ENCODE assay signal across 23 mouse cellular contexts in the genomic region with DNA sequence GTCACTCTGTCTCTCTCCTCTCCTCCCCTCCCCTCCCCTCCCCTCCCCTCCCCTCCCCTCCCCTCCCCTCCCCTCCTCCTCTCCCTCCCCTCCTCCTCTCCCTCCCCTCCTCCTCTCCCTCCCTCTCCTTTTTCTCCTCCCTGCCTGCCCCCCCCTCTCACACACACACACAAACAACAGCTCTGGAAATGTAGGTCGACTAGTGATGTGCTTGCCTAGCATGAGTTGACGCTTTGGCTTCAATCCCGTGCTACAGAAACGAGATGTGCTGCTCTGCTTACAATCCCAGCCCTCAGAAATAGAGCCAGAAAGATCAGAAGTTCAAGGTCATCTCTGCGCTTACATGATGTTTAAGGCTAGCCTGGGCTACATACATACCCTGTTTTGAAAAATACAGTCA.
A peak's percentile ranks its signal among the peaks of the same experiment; 100 is the strongest.
DNase-seq lines count a peak whose midpoint lies in the region; ATAC-seq and TF ChIP-seq lines count a peak whose summit lies in the region.
"Had no signal": no experiment of that assay in that cellular context is flagged by ENCODE, and none has a peak within 500 bp of the region (broad histone marks: within the 10 kb centered on the region; RNA-seq: fewer than 3 reads in every experiment).

No protein-coding gene starts in this region.

- intact Hi-C loops in left cerebral cortex, postnatal 25 days (cut with DNase I), result no loop called here

- no peaks in the 10 kb centered on the region for H3K9me3 ChIP-seq in hindbrain, postnatal 0 days (ENCODE audit: low read length)
- H3K9me3 ChIP-seq in hindbrain, embryonic 16.5 days (ENCODE audit: control insufficient read depth, low read length), result no peaks in the 10 kb centered on the region
- H3K9me3 ChIP-seq: forebrain, embryonic 10.5 days; forebrain, embryonic 13.5 days; heart, embryonic 12.5 days; heart, embryonic 15.5 days; hindbrain, embryonic 10.5 days; hindbrain, embryonic 13.5 days had no signal

- H3K4me3 ChIP-seq in hindbrain, postnatal 0 days (ENCODE audit: low read length), result no peak overlapping the region
- H3K4me3 ChIP-seq in hindbrain, embryonic 16.5 days (ENCODE audit: low read length), result no peak overlapping the region
- H3K4me3 ChIP-seq: forebrain, embryonic 10.5 days; forebrain, embryonic 13.5 days; heart, embryonic 12.5 days; heart, embryonic 15.5 days; hindbrain, embryonic 10.5 days; hindbrain, embryonic 13.5 days had no signal

- DNase-seq in hindbrain, postnatal 0 days (ENCODE audit: low spot score), result peak; percentile 8
- DNase-seq in lung, postnatal 10 days, result peak; percentile 56
- DNase-seq in lung, postnatal 4 days, result no peak
- DNase-seq in right cerebral cortex, adult 18-20 months, result peak; percentile 16
- DNase-seq in right cerebral cortex, postnatal 14 days, result no peak
- no peak for DNase-seq in left cerebral cortex, postnatal 25 days (ENCODE audit: low spot score in 2 of 2)
- DNase-seq: adrenal gland, adult 2 months; adrenal gland, postnatal 14 days; cerebellum, adult 18-20 months; cerebellum, adult 9-10 months; cerebellum, postnatal 14 days; heart, adult 18-20 months; heart, postnatal 10 days; heart, postnatal 36 days had no signal

- ATAC-seq in hindbrain, postnatal 0 days, result no peak
- no peak for ATAC-seq in hindbrain, embryonic 16.5 days
- ATAC-seq: CD4-positive, CD25-positive, alpha-beta regulatory T cell, adult 4 months; forebrain, embryonic 13.5 days; forebrain, embryonic 16.5 days had no signal

- no peak overlapping the region for H3K4me2 ChIP-seq in hindbrain, postnatal 0 days (ENCODE audit: low read depth, low read length)
- H3K4me2 ChIP-seq in hindbrain, embryonic 16.5 days (ENCODE audit: low read length), result no peak overlapping the region
- H3K4me2 ChIP-seq: forebrain, embryonic 13.5 days; heart, embryonic 12.5 days; heart, embryonic 15.5 days; hindbrain, embryonic 13.5 days had no signal

- no peak for TF ChIP-seq CTCF in hindbrain, postnatal 0 days (IDR thresholded peaks at IDR 0.05; ENCODE audit: low read depth)

- H3K36me3 ChIP-seq in hindbrain, postnatal 0 days (ENCODE audit: insufficient read depth, low read length), result no peaks in the 10 kb centered on the region
- no peaks in the 10 kb centered on the region for H3K36me3 ChIP-seq in hindbrain, embryonic 16.5 days (ENCODE audit: control insufficient read depth, insufficient read depth, low read length)
- H3K36me3 ChIP-seq: forebrain, embryonic 10.5 days; heart, embryonic 12.5 days; heart, embryonic 15.5 days; hindbrain, embryonic 10.5 days; hindbrain, embryonic 13.5 days had no signal

- no peaks in the 10 kb centered on the region for H3K27me3 ChIP-seq in hindbrain, postnatal 0 days (ENCODE audit: insufficient read depth, low read length)
- H3K27me3 ChIP-seq in hindbrain, embryonic 16.5 days (replicated peaks; ENCODE audit: control insufficient read depth, insufficient read depth, low read length), result peaks cover 5% of the 10 kb centered on the region
- H3K27me3 ChIP-seq: forebrain, embryonic 13.5 days had no signal

- H3K27ac ChIP-seq in hindbrain, postnatal 0 days, result no peak overlapping the region
- H3K27ac ChIP-seq in hindbrain, embryonic 16.5 days (ENCODE audit: low read depth, low read length), result no peak overlapping the region
- H3K27ac ChIP-seq: forebrain, embryonic 10.5 days; forebrain, embryonic 13.5 days; heart, embryonic 15.5 days; hindbrain, embryonic 10.5 days; hindbrain, embryonic 13.5 days had no signal

- WGBS in hindbrain, postnatal 0 days, result 53% methylated on average over 5 of the region's 5 CpGs
- WGBS in hindbrain, embryonic 16.5 days, result 55% methylated on average over 5 of the region's 5 CpGs

- H3K4me1 ChIP-seq in hindbrain, postnatal 0 days (ENCODE audit: insufficient read depth, low read length), result no peaks in the 10 kb centered on the region
- no peaks in the 10 kb centered on the region for H3K4me1 ChIP-seq in hindbrain, embryonic 16.5 days (ENCODE audit: control insufficient read depth, insufficient read depth, low read depth, low read length)
- H3K4me1 ChIP-seq: forebrain, embryonic 10.5 days; forebrain, embryonic 13.5 days; hindbrain, embryonic 13.5 days had no signal

- no peak overlapping the region for H3K9ac ChIP-seq in hindbrain, postnatal 0 days (replicated peaks; ENCODE audit: low read length)
- no peak overlapping the region for H3K9ac ChIP-seq in hindbrain, embryonic 16.5 days (ENCODE audit: low read depth, low read length)
- H3K9ac ChIP-seq: forebrain, embryonic 13.5 days; heart, embryonic 12.5 days; heart, embryonic 15.5 days; hindbrain, embryonic 13.5 days had no signal

Comparison
In these comparisons a context has a peak if more than half of its experiments do, and no peak if none do; other contexts are left out.
1. DNase-seq: peak in hindbrain, postnatal 0 days (single experiment), lung, postnatal 10 days (single experiment) and right cerebral cortex, adult 18-20 months (single experiment); none in lung, postnatal 4 days (0 of 2), right cerebral cortex, postnatal 14 days (single experiment) and left cerebral cortex, postnatal 25 days (0 of 2).